Mouse (Mus musculus): Measurements from ENCODE around the gene Dpy19l3.

Dpy19l3 gene

DNA sequence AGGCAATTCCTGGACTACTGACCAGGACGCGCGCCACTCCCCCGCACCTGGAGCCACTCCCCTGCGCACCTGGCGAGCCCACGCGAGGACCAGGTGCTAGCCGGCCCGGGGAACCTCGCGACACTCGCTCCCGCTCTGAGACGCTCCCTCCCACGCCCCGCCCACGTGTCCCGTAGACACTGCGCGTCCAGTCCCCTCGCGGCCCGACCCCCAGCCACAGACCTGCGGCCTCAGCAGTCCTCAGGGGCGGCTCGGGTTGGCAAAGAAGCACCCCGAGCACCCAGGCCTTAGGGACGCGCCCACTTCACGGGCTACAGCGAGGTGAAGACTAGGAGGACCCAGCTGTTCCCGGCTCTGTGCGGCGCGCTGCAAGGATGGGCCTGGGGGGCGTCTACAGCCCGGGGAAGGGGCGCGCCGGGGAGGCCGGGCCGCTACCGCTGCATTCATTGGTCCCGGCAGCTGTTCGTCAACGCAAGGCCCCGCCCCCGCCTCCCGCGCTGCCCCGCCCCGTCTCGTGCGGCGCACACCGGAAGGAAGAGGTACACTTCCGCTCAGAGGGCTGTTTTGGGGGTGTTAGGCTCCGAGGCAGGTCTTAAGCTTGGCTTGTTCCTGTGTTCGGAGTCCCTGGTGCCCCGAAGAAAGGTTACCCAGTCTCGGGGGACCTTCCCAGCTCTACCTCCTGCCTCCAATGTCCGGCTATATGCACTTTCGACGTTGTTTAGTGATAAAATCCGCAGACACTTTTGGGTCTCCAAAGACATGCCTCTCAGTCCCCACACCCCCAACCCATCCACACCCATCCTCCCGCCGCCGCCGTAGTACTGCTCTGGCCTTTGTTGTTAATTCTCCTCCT lies at the start of gene Dpy19l3:
Gene Dpy19l3 (minus strand): TSS at position 422 of the 853 bp plus-strand sequence.
- peak; percentile 97 for DNase-seq

DNA sequence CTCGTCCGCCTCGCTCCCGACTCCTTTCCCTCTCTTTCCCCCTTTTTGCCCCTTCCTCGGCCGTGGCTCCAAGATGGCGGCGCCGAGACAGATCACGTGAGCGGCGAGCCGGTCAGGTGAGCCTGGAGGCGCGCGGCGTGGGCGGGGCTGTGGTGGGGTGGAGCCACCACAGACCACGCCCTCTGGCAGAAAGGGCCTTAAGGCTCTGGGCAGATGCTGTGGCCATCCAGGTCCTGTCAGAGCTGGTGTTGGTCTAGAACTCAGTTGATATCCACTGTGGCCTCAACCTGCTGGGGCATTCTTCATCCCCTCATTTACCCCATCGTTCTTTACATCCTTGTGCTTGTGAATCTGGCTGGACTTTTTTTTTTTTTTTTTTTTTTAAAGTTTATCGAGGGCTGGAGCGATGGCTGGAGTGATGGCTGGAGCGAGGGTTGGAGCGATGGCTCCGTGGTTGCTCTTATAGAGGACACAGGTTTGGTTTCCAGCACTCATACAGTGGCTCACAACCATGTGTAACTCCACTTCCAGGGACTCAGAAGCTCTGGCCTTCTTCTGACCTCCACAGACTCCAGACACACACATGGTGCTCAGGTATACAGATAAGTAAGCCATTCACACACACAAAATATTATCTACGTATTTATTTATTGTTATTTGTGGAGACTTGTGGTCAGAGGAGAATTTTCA lies 48.8 kb upstream of the Dpy19l3 start, which contains the start of gene Zfp507:
Gene Zfp507 (minus strand): TSS at position 98 of the 690 bp plus-strand sequence.
- peak; percentile 85 for DNase-seq

DNA sequence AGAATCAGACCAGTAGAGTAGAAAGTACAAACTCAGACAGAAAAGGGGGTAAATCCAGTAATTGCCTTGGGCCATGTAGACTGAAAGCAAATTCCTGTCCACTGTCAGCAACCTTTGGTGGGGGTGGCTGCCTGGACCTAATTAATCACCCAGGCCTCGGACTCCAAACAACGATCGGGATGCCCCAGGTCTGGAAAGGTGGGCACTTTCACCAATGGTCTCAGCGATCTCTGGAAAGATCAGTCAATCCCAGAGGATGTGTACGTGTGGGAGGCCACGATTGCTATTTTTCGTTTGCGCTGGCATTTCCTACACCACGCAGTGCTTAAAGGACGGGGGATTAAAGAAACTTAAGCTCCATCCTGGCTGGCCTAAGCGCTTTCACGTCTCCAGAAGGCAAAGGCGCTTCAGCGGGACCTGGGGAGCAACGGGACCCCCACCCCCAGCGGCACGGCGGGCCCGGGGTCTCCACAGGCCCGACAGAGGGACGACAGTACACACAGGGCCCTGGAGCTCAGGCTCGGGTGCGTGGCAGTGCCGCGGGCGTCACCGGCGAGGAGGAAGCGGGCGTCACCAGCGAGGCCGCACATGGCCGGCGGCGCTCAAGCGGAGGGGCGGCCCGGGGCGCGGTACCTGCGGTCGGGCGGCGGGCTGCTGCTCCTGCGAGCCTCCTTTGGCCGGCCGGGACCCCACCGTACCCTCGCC lies 48.1 kb upstream of the Dpy19l3 start:
- no peak for DNase-seq

DNA sequence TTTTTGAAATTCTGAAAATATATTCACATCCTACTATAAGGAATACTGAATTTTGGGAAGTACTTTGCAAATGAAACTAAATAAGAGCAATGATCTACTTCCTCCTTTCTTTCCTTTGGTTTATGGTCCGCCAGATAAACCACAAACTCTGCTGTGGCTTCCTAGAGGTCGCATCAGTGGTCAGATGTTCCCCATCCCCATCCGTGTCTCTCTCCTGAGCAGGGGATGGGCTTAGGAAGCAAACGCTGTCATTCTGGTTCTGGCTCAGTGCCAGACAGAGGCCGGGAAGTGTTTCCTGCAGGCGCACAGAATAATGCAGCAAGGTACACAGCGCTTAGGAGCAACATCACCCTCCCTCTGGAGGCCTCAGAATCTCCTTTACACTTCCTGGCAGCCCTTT lies 41.9 kb upstream of the Dpy19l3 start:
- DNase-seq, result no peak

- DNase-seq, result no peak
Observed at GRCm38 (mm10) chr7:35794145-35794664, 40.0 kb upstream of the Dpy19l3 start.

DNA sequence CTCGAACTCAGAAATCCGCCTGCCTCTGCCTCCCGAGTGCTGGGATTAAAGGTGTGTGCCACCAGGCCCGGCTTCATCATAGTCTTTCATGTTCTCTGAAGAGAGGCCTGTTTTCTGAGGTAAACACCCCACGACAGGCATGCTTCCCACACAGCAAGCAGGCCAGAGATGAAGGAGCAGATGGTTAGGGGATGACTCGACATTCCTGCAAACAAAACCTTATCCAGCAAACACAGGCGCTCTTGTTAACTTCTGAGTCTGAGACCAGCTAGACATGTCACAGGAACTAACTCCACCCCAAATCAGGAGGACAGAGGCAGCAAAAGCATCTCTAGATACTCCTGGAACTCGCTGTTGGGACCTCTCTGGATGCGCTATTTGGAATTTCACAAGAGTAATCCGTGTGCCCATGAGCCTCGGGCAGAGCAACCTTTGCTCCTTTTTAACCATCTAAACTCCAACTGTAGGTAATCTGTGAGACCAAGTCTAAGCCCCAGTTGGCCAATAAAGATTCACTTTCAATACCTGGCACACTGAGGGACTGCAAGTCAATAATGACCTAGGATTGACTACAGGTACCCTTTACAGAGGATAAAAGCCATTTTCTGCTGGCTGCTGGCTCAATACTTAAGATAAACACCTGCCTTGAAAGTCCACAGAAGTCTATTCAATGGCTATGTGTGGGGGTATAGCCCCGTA lies 38.0 kb upstream of the Dpy19l3 start:
- DNase-seq, result no peak

DNA sequence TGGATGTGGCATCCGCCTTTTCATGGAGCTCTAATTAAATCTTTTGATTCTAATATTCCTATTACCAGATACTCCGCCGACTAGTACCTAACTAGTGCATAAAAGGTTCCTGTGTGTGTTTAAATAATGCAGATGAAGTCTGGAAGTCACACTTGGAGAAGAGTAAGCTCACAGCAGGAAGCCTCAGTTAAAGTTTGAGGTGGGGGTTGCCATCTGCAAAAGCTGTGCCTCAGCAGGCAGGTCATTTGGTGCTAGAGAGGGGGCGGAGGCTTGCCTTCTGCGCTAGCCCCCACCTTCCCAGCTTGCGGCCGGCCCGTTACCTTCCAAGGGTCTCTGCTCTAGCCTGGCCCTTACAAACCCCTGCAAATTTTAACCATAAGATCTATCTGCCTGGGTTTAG lies 36.7 kb upstream of the Dpy19l3 start:
- no peak for DNase-seq

DNA sequence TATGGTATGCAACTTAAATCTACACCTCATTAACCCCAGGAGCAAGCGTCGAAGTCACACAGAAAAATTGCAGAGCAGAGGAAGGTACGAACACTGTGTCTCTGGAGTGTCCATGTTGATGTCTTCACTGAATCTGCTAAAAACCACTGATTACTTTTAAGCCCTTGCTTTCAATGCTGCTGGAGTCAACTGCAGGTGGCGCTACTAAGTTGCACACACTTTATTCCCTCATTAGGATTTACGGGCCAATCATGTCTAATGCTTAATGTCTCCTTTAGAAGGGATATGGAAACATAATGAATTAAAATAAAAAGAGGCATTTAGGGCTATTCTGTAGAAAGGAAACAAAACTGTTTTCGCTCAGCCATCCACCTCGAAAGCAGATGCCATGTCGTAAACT lies 35.9 kb upstream of the Dpy19l3 start:
- no peak for DNase-seq

DNA sequence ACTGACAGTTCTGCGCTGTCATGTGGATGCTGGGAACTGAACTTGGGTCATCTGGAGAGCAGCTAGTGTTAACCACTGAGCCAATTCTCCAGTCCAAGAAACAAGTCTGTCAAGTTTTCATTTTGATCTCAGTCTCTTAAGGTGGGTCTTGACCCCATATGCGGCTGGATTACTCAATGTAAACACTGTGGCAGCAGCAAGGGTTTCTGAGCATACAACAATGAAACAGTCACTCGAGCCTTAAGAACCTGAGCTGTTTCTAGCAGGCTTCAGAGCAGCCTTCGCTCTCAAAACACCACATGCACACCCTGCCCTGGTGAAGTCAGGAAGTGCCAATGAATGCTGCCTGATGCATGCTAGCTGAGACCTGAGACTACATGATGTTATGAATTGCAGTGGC lies 31.3 kb upstream of the Dpy19l3 start:
- DNase-seq, result no peak

DNA sequence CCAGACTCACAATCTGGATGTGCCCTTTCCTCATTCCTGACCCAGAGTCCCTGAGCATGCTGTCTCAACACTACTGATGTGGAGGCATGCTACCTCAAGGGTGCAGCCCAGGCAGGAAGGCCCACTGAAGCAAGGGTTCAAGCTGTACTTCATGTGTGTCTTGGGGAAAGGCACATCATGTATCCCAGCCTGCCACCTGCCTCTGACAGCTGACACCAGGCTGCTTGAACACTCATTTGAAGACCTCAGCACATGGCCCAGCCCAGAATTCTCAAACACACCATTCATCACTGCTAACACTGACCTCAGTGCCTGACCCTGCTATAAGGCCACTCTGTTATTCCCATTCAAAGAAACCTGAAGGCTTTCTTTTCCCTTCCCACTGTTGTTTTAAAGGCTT lies 28.0 kb upstream of the Dpy19l3 start:
- DNase-seq, result no peak

- DNase-seq, result no peak
Observed at GRCm38 (mm10) chr7:35774127-35774526, 19.9 kb upstream of the Dpy19l3 start.

DNA sequence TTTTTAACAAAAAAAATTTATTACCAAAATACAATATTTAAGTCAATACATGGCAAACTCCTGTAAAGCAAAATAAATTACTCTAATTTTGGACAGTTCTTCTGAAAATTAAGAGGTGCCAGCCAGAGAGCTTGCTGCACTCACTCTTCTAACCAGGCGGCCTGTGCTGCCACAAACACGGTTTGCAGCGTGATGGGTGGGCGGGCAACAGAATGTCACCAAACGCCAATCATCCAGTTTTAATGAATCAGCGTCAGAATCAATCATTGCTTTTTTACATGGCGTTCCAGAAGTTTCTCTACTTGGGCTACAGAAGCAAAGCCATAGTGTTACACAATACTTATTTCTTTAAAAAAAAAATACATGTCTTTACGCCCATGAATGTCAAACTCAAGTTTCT lies 18.1 kb upstream of the Dpy19l3 start:
- DNase-seq, result no peak

GRCm38 (mm10) chr7:35771106-35771505 lies 16.9 kb upstream of the Dpy19l3 start:
- DNase-seq, result no peak

- DNase-seq, result no peak
Observed at GRCm38 (mm10) chr7:35770122-35770521, 15.9 kb upstream of the Dpy19l3 start.

DNA sequence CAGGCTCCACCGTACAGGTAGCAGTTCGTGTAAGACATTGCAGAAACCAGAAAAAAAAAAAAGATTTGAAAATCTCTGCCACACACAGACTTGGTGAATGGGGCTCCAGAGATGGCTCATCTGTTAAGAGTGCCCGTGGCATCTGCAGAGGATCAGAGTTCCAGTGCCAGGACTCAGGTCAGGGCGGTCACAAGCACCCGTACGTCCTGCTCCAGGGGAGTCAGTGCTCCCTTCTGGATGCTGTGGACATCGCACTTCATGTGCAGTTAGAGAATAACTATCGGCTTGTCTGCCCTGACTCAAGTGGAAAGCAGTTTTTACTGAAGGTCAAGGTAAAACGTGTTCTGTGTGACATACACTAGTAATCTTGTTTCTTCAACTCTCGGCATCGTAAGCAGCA lies 10.2 kb upstream of the Dpy19l3 start:
- no peak for DNase-seq

- no peak for DNase-seq
Observed at GRCm38 (mm10) chr7:35761801-35762200, 7.5 kb upstream of the Dpy19l3 start.

DNA sequence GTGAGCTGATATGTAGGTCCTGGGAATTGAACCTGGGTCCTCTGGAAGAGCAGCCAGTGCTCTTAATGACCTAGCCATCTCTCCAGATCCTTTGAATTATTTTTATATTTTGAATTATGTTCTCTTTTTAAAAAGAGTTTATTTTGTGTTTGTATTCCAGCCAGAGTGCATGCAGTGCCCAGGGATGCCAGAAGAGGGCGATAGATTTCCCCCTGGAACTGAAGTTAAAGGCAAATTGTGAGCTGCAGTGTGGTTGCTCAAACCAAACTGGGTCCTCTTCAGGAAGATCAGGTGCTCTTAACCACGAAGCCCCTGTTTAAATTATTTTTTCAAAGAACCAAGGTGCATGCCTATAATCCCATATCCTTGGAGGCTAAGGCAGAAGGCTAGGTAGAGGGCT lies 5.3 kb upstream of the Dpy19l3 start:
- DNase-seq, result peak; percentile 46

- DNase-seq, result peak; percentile 40
Observed at GRCm38 (mm10) chr7:35756510-35757440, 2.5 kb upstream of the Dpy19l3 start.

GRCm38 (mm10) chr7:35754886-35755168 lies 573 bp upstream of the Dpy19l3 start:
- DNase-seq, result no peak

GRCm38 (mm10) chr7:35753319-35754032 lies 778 bp downstream of the Dpy19l3 start:
- no peak for DNase-seq

DNA sequence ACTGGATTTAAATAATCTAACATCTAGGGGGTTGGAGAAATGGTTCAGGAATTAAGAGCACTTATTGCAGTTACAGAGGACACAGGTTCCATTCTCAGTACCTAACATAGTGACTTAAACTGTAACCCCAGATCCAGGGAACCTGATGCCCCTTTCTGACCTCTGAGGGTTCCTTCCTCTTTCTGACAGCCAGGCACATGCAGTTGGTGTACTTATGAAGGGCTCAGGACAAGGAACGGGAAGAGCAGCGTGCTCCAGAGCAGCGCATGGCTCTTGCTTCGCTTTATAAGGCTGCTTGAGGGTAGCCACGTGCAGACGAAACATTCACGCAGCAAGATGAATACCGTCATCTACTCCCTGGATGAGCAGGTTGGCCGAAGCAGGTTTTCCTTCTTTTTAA lies 3.4 kb downstream of the Dpy19l3 start:
- no peak for DNase-seq
